Mouse (Mus musculus): ENCODE results near the gene 2700097O09Rik. TPM values are rescaled to one million over a fixed set of nuclear protein-coding genes. Genes with fewer than 3 reads are reported as not detected.
"Not testable (repeated sequence)": the region's sequence is repeated elsewhere in the genome, so short reads cannot be mapped to it uniquely, and the experiment has no call there.

2700097O09Rik gene
- polyA plus RNA-seq (2012; rRNA removed) = 31.1 and 31.8 TPM in 2 replicates
- polyA plus RNA-seq (2014; fragmentation: Nextera tagmentation; extraction: Ambion mirVana) = 28.3 and 32.0 TPM in 2 replicates

DNA sequence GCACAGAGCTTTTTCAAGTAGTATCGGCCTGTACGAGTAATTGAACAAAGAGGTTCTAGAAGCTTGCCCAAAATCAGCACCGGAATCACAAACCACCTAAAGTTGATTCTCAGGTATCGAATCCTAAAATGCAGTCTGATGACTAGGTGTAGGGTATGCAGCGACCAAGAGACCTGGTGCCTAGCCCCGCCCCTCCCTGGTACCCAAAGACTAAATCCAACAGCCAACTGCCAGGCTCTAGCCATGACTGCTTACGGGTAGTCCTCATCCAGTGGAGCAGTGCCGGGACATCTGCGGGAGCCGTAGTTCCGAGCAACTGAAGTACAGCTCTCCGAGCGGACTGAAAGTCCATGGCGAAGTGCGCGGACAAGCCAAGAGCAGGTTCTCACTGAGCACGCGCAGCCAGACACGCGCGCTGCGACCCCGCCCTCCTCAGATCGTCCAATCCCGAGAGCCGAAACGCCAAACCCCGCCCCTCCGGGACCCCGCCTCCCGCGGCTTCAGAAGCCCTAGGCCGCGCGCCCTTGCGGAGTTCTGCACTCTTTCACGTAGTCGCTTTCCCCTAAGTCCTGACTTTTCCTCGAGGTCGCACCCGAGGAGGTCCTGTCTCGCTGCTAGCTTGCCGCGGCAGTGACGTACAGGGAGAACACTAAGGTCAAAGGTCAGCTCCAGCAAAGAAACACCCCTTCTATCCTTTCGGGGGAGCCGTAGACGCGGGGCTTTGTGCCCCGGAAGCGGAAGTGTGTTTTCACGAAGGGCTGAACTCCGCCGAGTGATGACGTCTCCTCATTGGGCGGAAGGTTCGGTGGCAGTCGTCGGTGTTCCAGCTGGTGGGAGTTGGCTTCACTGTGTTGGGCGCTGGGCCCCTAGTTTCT is at the start of gene 2700097O09Rik, which contains the start of gene Srp54a:
Gene 2700097O09Rik, minus strand, starts transcription at position 385 of the 875 bp plus-strand sequence.
Gene Srp54a, plus strand, starts transcription at position 537 of the 875 bp plus-strand sequence.
- not testable (repeated sequence) for H3K27me3 ChIP-seq (ENCODE audit: control insufficient read depth, insufficient read depth, low read length); H3K4me1 ChIP-seq (ENCODE audit: control insufficient read depth, insufficient read depth, low read length); H3K9me3 ChIP-seq (ENCODE audit: control insufficient read depth, low read length); H3K36me3 ChIP-seq (ENCODE audit: control insufficient read depth, insufficient read depth, low read length)
- under 1% methylated on average over 46 of the region's 60 CpGs for WGBS
- Histone ChIP-seq H3K4me3 (replicated peaks; ENCODE audit: low read length) (peak within 1 kb of the TSS; percentile 53), H3K4me2 (replicated peaks; ENCODE audit: low read depth, low read length, severe bottlenecking) (peak within 1 kb of the TSS; percentile 55), H3K27ac (replicated peaks; ENCODE audit: low read depth, low read length) (peak within 1 kb of the TSS; percentile 78), H3K9ac (ENCODE audit: low read depth, low read length, severe bottlenecking) (peak within 1 kb of the TSS; percentile 66)
- peak; percentile 99 for ATAC-seq (ENCODE audit: low FRiP score, low read depth)
- DNase-seq (ENCODE audit: low spot score) = peak; percentile 95

GRCm38 (mm10) chr12:55124731-55125130 is 44.8 kb upstream of the 2700097O09Rik start:
- H3K36me3 ChIP-seq (ENCODE audit: control insufficient read depth, insufficient read depth, low read length); H3K4me3 ChIP-seq (replicated peaks; ENCODE audit: low read length); H3K9me3 ChIP-seq (ENCODE audit: control insufficient read depth, low read length); H3K27me3 ChIP-seq (ENCODE audit: control insufficient read depth, insufficient read depth, low read length); DNase-seq (ENCODE audit: low spot score); H3K4me1 ChIP-seq (ENCODE audit: control insufficient read depth, insufficient read depth, low read length); H3K4me2 ChIP-seq (replicated peaks; ENCODE audit: low read depth, low read length, severe bottlenecking); H3K27ac ChIP-seq (replicated peaks; ENCODE audit: low read depth, low read length); H3K9ac ChIP-seq (ENCODE audit: low read depth, low read length, severe bottlenecking): not testable (repeated sequence)
- peak; percentile 37; the same call in 1 of the 2 replicates for ATAC-seq (ENCODE audit: low FRiP score, low read depth)
- WGBS = no CpG with 5 or more reads among the region's 18 CpGs

DNA sequence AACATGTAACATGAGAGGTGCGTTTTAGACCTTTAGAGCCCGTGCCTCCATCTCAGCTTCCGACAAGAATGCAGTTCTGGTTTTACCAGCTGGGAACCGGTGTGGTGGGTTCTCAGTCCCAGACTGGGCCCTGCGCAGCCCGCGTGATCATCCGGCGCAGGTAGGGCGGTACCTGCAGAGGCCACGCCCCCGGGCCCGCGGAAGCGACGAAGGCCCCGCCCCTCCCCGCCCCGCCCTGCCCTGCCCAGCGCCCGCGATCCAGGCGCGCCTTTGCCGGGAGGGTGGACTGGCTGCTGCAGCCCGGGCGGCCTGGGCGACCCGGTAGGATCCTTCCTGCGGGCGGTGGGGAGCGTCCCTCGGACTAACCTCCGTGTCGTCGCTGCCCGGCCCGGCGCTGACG is 44.3 kb upstream of the 2700097O09Rik start, which contains the start of gene Fam177a:
Gene Fam177a, plus strand, starts transcription at position 228 of the 400 bp plus-strand sequence.
- H3K4me3 ChIP-seq (replicated peaks; ENCODE audit: low read length); H3K27me3 ChIP-seq (ENCODE audit: control insufficient read depth, insufficient read depth, low read length); DNase-seq (ENCODE audit: low spot score); H3K4me2 ChIP-seq (replicated peaks; ENCODE audit: low read depth, low read length, severe bottlenecking); H3K36me3 ChIP-seq (ENCODE audit: control insufficient read depth, insufficient read depth, low read length); H3K9ac ChIP-seq (ENCODE audit: low read depth, low read length, severe bottlenecking); H3K27ac ChIP-seq (replicated peaks; ENCODE audit: low read depth, low read length); H3K9me3 ChIP-seq (ENCODE audit: control insufficient read depth, low read length); H3K4me1 ChIP-seq (ENCODE audit: control insufficient read depth, insufficient read depth, low read length): not testable (repeated sequence)
- peak; percentile 97 for ATAC-seq (ENCODE audit: low FRiP score, low read depth)
- no CpG with 5 or more reads among the region's 40 CpGs for WGBS

DNA sequence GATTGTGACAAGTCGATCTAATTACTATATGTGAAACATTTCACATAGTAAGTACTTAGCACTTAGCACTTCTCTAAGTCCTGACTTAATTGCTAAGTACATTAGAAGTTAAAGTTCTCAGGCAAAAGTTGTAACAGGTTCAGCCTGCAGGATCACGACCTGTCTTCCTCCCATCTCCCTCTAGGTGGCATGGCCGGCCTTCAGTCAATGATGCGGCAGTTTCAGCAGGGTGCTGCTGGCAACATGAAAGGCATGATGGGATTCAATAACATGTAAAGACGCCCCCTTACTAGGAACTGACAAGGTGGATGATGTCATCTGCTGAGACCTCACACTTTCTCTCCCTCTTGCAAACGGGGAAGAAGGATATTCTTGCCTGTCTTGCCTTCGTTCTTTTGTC is 32.7 kb upstream of the 2700097O09Rik start:
- not testable (repeated sequence) for H3K36me3 ChIP-seq (ENCODE audit: control insufficient read depth, insufficient read depth, low read length); H3K9me3 ChIP-seq (ENCODE audit: control insufficient read depth, low read length); DNase-seq (ENCODE audit: low spot score); H3K4me1 ChIP-seq (ENCODE audit: control insufficient read depth, insufficient read depth, low read length); H3K4me3 ChIP-seq (replicated peaks; ENCODE audit: low read length); ATAC-seq (ENCODE audit: low FRiP score, low read depth); H3K4me2 ChIP-seq (replicated peaks; ENCODE audit: low read depth, low read length, severe bottlenecking); H3K27me3 ChIP-seq (ENCODE audit: control insufficient read depth, insufficient read depth, low read length); H3K27ac ChIP-seq (replicated peaks; ENCODE audit: low read depth, low read length); H3K9ac ChIP-seq (ENCODE audit: low read depth, low read length, severe bottlenecking)
- no CpG with 5 or more reads among the region's 7 CpGs for WGBS

- not testable (repeated sequence) for H3K27me3 ChIP-seq (ENCODE audit: control insufficient read depth, insufficient read depth, low read length); H3K27ac ChIP-seq (replicated peaks; ENCODE audit: low read depth, low read length); H3K9ac ChIP-seq (ENCODE audit: low read depth, low read length, severe bottlenecking); H3K4me1 ChIP-seq (ENCODE audit: control insufficient read depth, insufficient read depth, low read length); H3K36me3 ChIP-seq (ENCODE audit: control insufficient read depth, insufficient read depth, low read length); H3K9me3 ChIP-seq (ENCODE audit: control insufficient read depth, low read length); H3K4me3 ChIP-seq (replicated peaks; ENCODE audit: low read length); H3K4me2 ChIP-seq (replicated peaks; ENCODE audit: low read depth, low read length, severe bottlenecking); DNase-seq (ENCODE audit: low spot score); ATAC-seq (ENCODE audit: low FRiP score, low read depth)
- no CpG with 5 or more reads among the region's 7 CpGs for WGBS
Measured at GRCm38 (mm10) chr12:55092127-55092526, 12.2 kb upstream of the 2700097O09Rik start.

- H3K27me3 ChIP-seq (ENCODE audit: control insufficient read depth, insufficient read depth, low read length); H3K36me3 ChIP-seq (ENCODE audit: control insufficient read depth, insufficient read depth, low read length); H3K9me3 ChIP-seq (ENCODE audit: control insufficient read depth, low read length); H3K4me1 ChIP-seq (ENCODE audit: control insufficient read depth, insufficient read depth, low read length); DNase-seq (ENCODE audit: low spot score): not testable (repeated sequence)
- peak; percentile 47 for ATAC-seq (ENCODE audit: low FRiP score, low read depth)
- H3K9ac ChIP-seq (ENCODE audit: low read depth, low read length, severe bottlenecking) = peak overlapping the region; percentile 66
- peak overlapping the region; percentile 53 for H3K4me3 ChIP-seq (replicated peaks; ENCODE audit: low read length)
- H3K4me2 ChIP-seq (replicated peaks; ENCODE audit: low read depth, low read length, severe bottlenecking) = peak overlapping the region; percentile 38; the same call in 1 of the 2 replicates
- under 1% methylated on average over 25 of the region's 25 CpGs for WGBS
- H3K27ac ChIP-seq (replicated peaks; ENCODE audit: low read depth, low read length) = peak overlapping the region; percentile 78
Measured at GRCm38 (mm10) chr12:55080601-55080942, 662 bp upstream of the 2700097O09Rik start.

- not testable (repeated sequence) for H3K4me2 ChIP-seq (replicated peaks; ENCODE audit: low read depth, low read length, severe bottlenecking); H3K9me3 ChIP-seq (ENCODE audit: control insufficient read depth, low read length); DNase-seq (ENCODE audit: low spot score); H3K9ac ChIP-seq (ENCODE audit: low read depth, low read length, severe bottlenecking); H3K36me3 ChIP-seq (ENCODE audit: control insufficient read depth, insufficient read depth, low read length); H3K27ac ChIP-seq (replicated peaks; ENCODE audit: low read depth, low read length); ATAC-seq (ENCODE audit: low FRiP score, low read depth); H3K27me3 ChIP-seq (ENCODE audit: control insufficient read depth, insufficient read depth, low read length); H3K4me1 ChIP-seq (ENCODE audit: control insufficient read depth, insufficient read depth, low read length); H3K4me3 ChIP-seq (replicated peaks; ENCODE audit: low read length)
- 38% methylated on average over 2 of the region's 2 CpGs for WGBS
Measured at GRCm38 (mm10) chr12:55078706-55079105, 1.2 kb downstream of the 2700097O09Rik start.

All from limb, embryonic 14.5 days (tissue).